Mouse (Mus musculus) lung, postnatal 0 days (tissue): Measurements from ENCODE around the gene Rims4.

ENCODE experiments used
- CTCF ChIP-seq: IDR thresholded peaks from 2 replicates; pipeline ENCODE4 v1.5.1; 2016; ENCODE audit warnings: antibody characterized with exemption, mild to moderate bottlenecking
- EP300 ChIP-seq: IDR thresholded peaks from 2 replicates; pipeline ENCODE4 v1.6.1; 2016; ENCODE audit warnings: antibody characterized with exemption, mild to moderate bottlenecking, control low read depth

DNA sequence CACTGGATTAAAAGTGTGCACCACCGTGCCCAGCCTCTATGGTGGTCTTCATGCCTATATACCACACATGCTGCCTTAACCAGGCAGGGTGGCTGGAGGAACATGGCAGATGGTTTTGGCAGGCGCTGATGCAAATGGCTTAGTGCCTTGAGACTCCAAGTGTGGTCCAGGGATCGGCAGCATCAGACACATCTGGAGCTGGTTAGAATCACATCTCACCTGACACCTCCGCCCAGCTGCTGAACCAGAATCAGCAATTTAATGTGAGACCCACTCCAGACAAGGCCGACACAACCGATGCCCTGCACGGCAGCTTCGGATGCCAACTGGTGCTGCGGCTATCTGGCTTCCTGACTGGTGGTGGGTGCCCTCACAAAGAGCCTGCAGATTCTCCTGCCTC is 52.4 kb downstream of the Rims4 start:
- TF ChIP-seq CTCF: no peak
- TF ChIP-seq EP300: no peak
